Mouse (Mus musculus): ENCODE measurements around the gene Gm42906. TPM values are rescaled to one million over a fixed set of nuclear protein-coding genes. Genes with fewer than 3 reads are reported as not detected.

Gm42906 gene
- polyA plus RNA-seq, 1 experiment = 1.2 TPM

DNA sequence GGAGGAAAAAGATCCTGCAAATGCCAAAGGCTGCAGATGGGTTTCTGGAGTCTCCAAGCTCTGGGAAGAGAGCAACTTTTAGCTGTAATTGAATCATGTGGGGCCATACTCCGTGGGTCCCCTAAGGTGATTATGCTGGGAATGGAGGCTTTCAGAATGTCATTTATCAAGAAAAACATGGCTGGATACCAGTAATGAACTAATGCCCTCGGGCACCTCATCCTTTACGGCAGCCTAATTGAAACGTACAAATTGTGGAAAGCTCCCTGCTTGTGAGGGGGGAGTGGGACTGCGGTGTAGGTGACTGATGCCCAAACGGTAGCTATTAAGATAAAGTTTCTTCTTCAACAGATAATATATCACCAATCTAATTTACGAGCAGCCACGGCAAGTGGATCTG, 278.5 kb downstream of the Gm42906 start:
- DNase-seq (ENCODE audit: low spot score) = no peak

DNA sequence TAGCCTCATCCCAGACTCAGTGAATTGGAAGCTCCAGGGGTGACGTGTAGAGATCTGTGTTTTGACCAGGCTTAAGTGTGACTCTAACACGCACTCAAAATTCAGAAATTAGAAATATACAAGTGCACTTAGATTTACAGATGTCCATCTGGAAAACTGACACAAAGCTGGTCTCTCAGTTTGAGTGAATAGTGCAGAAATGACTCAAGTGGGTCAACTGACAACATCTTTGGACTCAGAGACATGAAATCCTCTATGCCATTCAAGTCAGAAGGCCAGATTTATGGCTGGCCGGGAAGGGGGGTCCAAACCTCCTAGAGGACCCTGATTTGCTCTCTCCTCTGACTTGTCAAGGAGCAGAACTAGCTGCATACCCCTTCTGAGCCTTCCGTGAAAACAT, 279.9 kb downstream of the Gm42906 start:
- DNase-seq (ENCODE audit: low spot score) = no peak

DNA sequence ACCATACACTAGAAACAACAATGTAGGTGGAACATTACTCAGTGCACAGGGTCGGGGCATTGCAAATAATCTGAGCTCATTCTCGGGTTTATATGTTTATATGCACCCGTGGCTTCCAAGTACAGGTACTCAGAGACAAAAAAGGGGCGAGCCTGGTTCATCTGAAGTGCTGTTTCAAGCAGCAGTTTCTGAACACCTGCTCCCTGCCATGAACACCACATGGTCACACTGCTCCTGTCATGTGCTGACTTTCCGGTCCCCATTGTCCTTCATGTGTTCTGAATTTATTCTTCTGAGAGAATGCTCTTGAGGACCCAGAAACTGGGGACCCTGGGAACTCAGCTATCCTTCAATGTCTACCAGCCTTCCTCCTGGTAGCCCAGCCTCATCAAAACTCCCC, 282.2 kb downstream of the Gm42906 start:
- DNase-seq (ENCODE audit: low spot score) = no peak

DNA sequence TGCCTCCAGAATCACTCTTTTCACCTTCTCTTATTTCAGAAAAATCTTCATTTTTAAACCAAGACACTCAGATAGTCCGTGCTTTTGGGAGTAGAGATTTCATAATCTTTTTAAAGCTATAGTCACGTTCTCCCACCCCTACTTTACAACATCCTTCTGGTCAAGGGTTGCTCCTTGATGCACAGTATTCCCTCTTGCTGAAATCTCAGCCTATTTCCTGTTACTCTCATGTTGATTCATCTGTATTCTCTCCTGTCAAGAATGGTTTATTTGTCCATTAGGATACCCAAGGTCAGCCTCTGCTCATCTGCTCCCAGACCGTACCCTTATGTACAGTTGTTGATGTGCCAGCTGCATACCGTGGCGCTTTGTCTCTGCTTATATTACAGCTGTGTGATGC, 284.0 kb downstream of the Gm42906 start:
- no peak for DNase-seq (ENCODE audit: low spot score)

DNA sequence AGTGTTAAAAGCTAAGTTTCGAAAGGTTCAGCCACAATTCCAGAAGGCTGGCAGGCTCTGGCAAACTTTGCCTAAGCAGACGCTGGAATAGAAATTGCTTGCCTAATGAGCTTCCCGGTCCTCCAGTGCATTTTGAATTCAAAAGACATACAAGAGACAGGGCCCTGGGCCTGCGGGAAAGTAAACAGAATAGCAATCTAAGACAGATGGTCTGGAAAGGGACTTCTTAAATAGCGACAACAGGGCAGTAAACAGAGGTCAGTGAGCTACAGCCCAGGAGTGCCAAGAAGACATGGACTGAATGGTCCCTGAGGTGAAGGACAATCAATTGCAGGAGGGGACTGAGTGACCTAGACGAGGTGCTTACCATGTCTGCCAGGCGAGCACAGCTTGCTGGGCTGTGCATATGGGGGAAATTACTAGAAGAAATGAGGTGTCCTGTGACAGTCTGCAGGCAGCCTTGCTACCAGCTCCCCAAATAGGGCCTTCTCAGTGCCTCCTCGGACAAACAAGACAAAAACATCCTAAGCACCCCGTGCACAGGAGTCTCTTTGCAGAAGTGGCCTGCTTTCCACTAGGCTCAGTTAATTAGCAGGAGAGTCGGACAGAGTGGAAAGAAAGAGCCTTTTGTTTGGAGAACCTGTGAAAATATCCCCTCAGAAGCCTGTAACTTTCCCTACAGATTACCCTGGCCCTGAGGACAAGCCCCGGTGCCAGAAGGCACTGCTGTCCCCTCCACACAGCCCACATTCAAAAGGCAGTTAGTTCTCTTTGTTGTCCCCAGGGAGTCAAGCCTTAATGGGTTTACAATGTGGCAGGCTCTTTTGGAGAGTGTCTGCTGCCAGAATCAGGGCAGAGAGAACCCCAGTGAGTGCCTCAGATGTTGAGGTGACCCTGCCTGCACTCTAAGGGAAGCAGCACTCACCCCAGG, 285.0 kb downstream of the Gm42906 start:
- no peak for DNase-seq (ENCODE audit: low spot score)

DNA sequence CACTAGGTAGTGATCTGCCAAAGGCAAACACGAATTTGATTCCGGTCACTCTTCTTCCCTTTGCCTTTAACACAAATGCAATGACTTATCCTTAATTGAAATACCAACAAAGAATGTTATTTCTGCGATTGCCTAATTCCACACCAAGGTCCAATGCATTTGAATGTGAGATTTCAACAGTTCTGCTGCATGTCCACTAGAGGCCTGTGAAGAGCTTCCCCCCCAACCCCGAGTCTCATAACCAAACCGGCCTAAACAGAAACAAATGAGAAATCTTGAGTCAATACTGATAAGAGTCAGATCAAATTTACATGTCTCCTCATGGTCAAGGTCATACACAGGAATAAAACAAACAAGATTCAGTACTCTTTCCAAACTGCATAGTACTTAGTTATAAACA, 285.7 kb downstream of the Gm42906 start:
- DNase-seq (ENCODE audit: low spot score) = no peak

DNA sequence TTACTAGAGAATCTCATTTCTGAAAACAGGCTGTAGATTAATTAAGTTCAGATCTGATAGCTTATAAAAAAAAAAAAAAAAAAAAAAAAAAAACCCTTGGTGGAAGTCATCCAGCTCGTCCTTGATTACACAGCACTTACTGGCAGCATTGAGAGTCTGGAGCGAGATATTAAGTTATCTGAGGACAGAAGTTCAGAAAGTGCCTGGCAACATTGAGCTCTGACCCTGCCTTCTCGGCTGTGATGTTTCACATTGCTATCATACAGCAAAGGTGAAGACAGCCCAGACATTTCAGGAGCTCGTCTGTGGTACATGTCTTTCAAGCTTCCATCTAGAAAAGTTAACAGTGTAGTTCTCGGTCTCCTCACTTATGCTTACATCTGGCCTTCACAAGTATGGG, 290.1 kb downstream of the Gm42906 start:
- no peak for DNase-seq (ENCODE audit: low spot score)

DNA sequence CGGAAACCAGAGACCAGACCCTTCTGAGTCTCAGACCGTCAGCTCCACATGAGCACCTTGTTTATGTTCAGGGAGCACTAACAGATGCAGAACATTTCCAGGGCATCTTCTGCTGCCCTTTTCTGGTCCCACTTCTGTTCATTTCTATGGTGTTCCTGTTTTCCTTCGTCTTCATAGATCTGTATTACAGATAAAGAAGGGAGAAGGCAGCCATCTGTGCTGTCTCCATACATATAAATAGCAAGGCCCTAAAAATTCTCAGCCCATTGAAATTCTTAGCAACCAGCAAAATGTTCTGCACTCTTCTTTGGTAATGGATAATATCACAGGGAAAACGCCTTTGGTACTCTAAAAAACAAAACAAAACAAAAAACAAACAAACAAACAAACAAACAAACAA, 290.7 kb downstream of the Gm42906 start:
- no peak for DNase-seq (ENCODE audit: low spot score)

DNA sequence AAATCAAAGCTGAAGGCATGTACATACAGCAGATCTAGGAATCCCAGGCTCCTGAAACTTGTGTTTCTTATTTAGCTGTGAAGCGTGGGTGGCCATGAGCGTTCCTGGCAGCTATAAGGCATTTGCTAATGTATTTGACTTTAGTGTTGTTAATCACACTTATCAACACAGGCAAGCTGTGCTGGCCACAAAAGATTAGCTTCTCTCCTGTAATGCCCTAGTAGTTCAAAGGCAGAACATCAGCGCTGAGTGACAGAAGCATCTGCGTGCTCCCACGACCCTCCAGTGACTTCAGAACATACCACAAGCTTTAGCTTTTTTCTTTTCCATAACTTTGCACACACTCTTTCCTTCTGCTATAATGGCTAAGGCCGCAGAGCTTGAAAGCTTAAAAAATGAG, 292.0 kb downstream of the Gm42906 start:
- no peak for DNase-seq (ENCODE audit: low spot score)

DNA sequence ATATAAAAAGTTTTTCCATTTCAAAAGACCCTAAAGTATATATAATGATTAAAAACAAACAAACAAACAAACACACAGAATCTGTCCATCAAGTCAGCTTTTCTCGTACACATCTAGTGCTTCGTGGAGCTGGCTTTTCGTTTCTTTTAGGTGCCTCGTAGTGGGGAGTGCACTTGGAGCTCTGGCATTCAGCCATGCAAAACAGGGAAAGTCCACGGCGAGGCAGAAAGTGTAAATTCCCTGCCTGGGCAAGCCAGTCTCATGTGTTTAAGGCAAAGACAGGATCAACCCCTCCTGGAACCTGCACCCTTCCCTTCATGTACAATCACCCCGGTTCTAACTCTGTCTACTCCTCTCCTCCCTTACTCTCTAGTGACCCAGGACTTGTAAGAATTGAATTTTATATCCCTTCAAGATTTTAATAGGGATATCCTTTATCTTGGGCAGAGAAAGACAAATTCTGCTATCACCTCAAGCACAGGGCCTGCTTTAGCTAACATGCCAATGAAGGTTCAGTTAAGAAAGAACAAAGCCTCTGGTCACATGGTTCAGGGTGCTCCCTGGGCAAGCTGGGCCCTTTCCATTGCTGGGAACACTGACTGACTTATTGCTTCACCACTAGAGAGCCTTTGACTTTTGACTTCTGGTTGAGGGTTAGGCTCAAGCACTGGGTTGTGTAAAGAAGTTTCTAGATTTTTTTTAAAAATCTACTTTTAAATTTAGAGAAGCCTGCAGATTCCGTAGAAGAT, 292.7 kb downstream of the Gm42906 start:
- no peak for DNase-seq (ENCODE audit: low spot score)

DNA sequence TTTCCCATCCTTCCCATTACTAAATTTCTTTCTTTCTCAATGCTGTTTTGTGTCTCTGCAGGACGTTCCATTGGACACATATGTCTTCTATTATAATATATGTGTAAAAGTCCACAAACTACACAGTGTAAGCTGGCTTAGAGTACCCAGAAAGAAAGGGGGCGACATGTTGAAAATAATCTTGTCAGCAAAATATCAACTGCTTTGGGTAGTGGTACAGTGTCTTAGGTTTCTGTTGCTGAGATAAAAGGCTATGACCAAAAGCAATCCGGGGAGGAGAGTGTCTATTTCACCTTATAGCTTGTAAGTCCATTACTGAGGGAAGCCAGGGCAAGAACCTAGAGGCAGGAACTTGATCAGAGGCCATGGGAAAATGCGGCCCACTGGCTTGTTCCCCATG, 293.8 kb downstream of the Gm42906 start:
- DNase-seq (ENCODE audit: low spot score) = no peak

DNA sequence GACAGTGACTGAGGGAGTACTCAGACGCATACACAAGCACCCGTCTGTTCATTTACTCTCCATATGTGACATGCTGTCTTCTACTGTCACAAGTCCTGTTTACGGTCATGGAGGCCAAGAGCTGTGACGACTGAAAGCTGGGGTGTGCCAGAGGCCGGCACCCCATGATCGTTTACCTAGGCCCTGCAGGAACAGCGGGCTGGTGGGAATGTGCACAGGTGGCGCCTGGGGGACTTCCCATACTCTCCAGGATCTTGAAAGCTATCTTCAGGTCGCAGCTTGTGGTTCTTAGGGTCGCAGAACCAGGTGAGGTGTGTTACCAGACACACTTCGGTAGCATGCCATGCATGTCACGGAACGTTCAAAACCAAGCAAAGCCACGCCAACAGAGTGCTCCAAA, 294.2 kb downstream of the Gm42906 start:
- no peak for DNase-seq (ENCODE audit: low spot score)

DNA sequence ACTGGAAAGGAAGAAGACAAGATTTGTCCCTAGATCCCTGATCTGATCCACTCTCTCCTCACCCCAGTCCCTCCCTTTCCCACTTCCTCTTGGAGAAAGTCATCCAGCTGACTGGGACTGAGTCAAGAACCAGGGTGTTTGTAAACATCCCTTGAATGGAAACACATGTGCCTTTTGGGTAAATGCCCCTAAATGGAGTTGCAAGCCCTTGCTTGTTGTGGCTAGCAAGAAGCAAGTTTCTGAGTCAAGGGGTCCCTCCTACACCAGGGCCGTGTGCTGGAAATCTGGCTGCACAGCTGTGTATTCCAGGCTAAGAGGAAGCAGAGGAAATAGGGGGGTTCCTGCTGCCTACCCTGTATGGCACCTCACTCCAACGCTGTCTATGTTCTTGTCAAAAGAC, 298.2 kb downstream of the Gm42906 start:
- no peak for DNase-seq (ENCODE audit: low spot score)

DNA sequence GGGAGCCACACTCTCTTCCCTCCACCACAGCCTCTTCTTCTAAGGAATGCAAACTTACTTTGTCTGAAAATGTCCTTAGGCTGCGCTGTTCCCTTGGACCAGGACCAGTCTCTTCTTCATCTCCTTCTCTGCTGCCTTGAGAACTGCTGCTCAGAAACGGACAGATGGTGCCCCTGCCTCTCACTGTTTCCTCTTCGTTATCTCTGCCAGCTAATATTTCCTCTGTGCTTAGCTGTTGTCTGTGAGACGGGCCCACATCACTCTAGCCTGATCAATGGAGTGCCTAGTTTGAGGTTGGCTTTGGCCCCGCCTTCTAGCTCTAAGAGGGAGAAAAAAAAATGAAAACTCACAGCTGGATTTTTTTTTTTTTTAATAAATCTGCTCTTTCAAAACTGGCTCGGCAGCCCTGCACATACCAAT, 300.7 kb downstream of the Gm42906 start:
- no peak for DNase-seq (ENCODE audit: low spot score)

DNA sequence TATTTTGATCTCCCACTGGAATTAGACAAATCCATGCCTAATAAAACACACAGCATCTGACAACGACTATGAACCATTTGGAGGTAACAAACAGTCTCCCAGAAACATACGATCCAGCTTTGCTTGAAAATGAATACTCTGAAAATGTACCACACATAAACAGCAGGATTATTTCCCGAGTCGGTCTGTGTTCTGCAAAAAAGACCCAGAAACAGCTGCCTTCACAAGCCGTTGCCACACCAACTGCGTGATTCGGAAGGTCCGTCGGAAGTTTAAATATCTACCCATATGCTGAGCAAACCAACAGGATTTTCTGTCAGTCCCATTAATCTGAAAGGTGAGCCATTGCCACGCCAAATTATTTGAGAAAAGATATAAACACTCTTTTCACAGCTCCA, 301.4 kb downstream of the Gm42906 start:
- DNase-seq (ENCODE audit: low spot score) = no peak

DNA sequence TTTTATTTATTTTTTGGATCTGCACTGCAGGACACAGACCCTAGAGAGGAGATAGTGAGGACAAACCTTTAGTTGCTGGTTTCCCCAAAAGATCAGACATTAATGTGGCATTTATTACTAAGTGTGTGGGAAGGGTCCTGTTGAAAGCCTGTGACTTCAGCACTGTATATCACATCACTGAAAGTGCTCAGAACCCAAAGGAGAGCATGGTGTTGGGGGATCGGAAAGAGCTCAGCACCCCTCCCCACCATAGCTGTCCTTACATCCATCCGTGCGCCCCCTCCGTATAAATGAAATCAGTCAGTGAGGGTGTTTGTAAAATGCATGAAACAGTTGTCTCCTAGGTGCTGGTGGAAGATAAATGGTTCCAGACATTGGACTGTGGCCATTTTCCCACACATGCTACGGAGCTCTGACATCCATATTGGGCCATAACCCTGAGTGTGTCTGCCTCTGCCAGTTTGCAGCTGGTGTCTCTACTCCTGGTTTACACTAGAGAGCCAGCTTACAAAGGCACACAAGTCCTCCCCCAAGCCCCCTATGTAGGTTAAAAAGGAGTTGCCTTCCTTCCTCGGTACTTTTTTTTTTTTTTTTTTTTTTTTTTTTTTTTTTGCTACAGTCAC, 301.9 kb downstream of the Gm42906 start:
- no peak for DNase-seq (ENCODE audit: low spot score)

DNA sequence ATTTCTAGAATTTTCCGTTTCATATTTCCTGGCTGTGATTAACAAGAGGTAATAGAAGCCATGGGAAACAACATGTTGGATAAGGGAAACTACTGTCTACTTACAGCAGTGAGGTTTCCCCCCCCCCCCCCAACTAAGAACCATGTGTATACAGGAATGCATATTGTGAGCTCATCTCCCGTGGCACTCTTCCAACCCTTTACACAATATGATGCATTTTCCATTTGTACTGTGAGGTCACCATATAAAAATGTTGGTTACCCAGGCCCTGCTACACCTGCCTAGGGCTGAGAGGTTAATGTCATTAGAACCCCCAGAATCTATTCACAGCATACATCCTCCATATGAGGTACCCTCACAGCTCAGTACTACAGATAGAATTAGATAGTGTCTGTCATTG, 310.1 kb downstream of the Gm42906 start:
- no peak for DNase-seq (ENCODE audit: low spot score)

DNA sequence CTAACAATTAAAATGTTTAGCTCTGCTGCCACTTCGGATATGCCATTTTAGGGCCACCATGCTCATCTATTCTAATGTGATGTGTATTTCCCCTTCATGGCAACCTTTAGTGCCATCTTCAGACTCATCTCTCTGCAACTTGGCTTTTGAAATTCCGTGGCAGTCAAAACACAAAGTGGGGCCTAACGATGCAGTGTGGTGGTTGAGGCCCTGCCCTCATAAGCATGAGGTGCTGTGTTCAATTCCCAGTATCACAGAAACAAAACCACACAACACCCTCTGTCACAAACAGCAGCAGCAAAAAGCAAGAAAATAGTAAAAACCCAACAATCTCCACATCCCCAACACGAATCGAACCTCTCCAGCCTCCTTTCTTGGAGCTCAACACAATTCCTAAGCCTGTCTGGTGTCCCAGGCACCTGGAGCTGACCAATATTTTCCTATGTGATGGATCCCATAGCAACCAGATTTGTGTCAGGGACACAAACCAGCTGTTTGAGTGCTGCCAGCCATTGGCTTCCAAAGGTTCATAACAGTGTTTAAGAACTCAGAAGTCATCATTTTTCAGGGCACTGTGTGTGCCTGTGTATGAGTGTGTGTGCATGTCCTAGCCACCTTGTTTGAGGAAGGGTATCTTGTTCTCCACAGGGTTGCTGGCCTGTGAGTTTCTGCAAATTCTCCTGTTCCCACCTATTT, 311.6 kb downstream of the Gm42906 start:
- DNase-seq (ENCODE audit: low spot score) = no peak

DNA sequence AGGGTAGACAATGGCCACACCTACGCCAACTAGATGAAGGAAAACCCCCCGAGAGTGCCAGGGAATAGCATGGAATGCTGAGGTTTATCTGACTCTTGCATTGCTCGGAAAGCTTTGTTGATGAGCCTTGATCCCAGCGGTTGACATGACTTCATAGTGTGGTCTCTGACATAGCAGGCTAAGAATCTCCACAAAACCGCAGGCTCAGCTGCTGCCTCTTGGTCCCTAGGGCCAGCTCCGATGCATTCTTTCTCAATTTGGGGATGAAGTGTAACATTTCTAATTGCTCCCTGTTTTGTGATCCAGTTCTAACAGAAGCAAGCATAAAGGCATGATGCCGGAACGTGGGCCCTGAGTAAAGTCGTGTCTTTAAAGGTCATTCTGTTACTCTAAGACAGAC, 315.2 kb downstream of the Gm42906 start:
- DNase-seq (ENCODE audit: low spot score) = no peak

DNA sequence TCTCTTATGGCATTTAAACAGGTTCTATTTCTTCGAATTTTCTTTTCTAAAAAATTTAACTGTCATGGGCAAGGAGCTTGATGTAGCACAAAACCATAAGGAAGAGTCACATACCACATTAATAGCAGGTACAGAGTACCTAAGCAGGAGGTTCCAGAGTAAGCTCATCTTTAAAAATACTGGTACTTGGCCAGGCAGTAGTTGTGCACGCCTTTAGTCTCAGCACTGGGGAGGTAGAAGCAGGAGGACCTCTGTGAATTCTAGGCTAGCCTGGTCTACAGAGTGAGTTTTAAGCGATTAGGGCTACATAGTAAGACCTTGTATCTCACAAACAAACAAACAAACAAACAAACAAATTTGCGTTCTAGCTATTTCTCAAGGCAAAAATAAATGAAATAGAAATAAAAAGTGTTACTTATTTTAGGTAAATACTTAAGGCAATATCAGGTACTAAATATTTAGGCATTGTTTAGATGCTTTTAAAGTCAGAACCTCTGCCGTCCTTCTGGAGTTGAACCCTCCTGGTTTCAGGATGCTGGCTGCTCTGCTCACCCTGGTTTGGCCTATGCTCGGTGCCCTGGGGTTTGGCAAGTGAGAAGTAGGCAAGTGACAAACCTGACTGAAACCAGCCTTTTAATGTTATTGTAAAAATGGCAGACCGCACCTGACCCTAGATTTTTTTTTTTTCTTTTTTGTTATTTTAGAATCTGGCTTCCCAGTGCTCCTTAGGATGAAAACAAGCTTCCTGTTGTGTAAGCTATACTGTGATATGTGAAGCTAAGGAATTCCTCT, 316.7 kb downstream of the Gm42906 start:
- DNase-seq (ENCODE audit: low spot score) = no peak

DNA sequence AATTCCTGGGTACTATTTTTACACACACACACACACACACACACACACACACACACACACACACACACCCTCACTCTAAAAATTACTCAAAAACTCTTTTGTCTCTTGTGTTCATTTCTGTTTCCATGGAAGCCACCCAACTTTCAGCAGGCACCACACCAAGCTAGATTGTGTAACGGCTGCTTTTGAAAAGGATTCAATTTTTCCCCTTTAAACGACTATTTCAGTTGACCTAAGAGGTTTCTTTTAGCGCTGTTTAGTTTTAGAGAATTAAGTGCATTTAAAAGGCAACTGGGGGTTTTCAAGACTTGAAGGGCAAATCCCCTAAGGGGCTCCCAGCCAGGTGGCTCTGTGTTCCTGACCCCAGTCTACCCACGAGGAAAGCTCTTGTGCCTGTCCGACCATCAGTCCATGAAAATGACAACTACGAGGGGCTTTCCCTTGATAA, 317.5 kb downstream of the Gm42906 start:
- DNase-seq (ENCODE audit: low spot score) = no peak

All from urinary bladder, adult 2 months (tissue).